Mouse (Mus musculus): Measurements from ENCODE around the gene Zwilch.

Zwilch gene

DNA sequence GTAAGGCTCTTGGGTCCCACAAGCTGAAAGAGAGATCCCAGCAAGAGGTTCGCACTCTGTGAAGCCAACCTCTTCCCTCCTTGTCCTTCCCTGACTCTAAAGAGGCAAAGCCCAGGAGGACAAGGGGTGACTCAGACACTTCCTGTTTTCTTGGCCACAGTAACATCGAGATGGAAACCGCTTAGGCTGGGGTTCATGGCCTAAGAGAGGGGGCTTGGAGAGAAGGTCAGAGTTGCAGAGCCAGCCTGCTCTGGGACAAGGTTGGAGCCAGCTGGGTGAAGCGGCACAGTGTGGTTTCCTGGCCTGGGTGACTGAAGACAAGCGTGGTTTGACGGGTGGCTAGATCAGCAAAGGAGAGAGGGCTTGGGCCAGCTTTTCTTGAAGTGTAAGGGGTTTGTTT, 67.6 kb downstream of the Zwilch start:
- in situ Hi-C loops (cut with MboI, MseI), result no loop called here

DNA sequence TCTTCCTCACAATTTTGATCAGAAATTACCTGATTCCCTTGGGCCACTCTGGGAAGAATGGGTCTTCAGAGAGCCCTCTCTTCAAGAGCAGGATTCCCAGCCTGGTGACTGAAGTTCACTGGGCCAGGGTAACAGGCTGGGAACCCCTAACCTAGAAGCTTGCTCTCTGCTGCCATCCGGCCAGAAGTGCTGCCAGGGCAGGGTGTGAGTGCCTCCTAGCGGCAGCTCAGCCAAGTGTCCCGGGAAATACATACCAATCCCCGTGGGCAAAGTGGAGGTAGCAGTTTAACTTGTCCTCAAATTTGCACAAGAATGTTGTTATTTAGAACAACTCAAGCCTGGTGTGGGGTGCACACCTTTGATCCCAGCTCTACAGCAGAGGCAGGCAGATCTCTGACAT, 72.5 kb downstream of the Zwilch start:
- in situ Hi-C loops (cut with MboI, MseI), result no loop called here

DNA sequence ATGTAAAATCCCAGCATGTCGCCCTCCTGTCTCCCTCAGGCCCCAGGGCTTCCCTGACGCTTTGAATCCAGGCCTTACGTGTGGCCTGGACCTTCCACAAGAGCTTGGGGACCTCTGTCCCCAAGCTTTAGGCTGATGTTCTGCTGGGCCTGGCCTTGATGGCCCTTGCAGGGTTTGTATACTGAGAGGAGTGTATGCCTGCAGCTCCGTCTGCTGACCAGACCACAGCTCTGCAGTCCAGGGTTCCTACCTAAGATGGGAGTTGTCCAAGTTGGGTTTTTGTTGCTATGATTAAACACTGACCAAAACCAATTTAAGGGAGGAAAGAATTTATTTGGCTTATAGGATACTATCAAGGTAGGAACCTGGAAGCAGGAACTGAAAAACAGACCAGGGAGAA, 74.6 kb downstream of the Zwilch start:
- in situ Hi-C loops (cut with MboI, MseI), result no loop called here

DNA sequence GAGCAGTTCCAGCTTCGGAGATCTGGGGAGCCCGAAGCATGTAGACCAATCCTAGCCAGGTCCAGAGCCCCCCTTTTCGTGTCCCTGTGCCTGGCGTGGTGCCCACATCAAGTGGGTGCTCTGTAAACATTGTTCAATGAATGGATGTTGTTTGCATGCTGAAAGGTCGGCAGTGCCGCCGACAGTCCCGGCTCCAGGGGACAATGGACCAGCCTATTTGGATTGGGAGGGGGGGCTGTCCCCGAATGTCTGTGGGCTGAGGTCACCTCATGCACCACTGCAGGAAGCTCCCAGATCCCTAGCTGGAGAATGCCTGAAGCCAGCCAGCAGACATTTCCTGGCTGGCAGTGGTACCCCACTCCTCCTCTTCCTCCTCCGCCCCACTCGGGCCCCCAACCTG, 78.8 kb downstream of the Zwilch start:
- in situ Hi-C loops (cut with MboI, MseI), result loop anchor here (5.0 kb wide), 1 partner anchor 177 kb away; no protein-coding TSS in a partner anchor

DNA sequence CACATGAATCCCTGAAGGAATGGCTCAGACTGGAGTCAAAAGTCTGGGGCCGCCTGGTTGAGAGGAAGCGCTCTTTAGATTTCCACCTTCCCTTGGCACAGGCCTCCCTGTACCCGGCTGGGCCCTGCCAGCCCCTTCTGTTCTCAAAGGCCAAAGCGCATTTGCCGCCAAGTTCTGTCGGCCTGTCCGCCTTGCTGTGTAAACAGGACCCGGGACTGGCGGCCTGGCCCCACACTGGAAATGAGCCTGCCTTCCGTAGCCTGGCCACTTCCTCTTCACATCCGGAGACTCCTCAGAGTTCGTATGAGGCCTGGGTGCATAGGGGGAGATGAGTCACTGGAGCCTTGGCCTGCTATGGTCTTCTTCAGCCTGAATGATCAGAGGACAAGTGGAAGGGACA, 83.9 kb downstream of the Zwilch start:
- in situ Hi-C loops (cut with MboI, MseI), result loop anchor here (5.0 kb wide), 1 partner anchor 62 kb away; no protein-coding TSS in a partner anchor

DNA sequence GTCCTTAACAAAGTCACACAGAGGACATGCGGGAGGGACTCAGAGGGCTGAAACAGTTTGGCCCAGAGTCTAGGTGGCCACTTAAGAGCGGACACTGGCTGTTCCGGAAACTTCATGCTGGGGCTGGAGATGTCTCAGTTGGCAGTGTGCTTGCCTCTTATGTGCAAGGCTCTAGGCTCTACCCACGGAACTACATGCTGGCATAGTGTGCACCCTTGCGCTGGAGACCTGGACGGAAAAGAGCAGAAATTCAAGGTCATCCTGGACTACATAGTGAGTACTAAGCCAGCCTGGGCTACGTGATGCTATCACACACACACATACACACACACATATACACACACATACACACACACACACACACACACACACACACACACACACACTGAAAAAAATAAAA, 84.6 kb downstream of the Zwilch start:
- in situ Hi-C loops (cut with MboI, MseI), result loop anchor here (5.0 kb wide), 1 partner anchor 61 kb away; no protein-coding TSS in a partner anchor

DNA sequence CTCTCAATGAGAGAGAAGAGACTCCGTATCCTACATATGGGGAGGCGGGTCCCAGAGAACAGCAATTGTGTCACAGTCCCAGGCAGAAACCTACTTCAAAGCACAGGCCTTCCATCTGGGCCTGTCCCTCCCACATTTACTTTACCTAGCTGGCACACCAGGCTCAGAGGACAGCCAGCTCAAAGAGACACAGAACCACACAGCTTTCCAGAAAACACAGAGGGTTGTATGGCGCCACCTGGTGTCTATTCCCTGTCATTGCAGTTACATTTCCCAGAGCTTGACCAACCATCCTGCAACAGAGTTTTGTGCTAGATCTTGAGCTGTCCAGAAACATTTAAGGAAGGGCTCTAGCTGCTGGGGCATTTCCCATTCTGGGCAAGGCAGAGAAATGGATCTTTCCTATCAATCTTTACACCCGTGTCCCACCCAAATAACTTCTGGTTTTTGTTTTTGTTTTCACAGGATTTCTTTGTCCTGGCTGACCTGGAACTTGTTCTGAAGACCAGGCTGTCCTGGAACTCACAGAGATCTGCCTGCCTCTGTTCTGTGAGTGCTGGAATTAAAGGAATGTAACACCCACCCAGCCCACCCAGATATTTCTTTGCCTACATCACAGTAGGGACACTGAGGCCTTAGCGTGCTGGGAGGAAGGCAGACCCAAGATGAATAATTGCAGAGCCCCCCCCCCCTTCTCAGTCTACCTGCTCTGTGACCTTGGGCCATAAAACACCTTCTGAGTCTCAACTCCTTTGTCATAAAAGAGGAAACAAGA, 85.3 kb downstream of the Zwilch start:
- in situ Hi-C loops (cut with MboI, MseI), result loop anchor here (5.0 kb wide), 1 partner anchor 60 kb away; no protein-coding TSS in a partner anchor

Measured in T-helper 1 cell (primary cell).